In the genomic region with DNA sequence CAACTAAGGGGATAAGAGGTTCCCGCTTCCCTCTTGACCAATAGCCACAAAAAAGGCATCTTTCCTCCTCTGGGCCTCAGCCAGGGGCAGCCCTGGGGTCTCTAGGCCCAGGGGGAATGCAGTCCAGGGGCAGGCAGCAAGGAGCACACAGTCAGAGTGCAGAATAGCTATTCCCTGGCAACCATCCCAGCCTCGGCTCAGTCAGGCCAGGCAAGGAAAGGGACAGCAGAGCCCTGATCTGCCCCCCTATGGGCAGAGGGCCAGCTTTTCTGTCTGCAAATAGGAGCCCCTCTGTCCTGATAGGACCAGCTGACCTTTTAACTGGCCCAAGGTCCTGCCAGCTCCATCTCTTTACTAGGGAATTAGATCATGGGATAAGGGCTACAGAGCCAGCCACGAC, we compare ENCODE assay signal across 9 mouse cellular contexts.
DNase-seq lines count a peak whose midpoint lies in the region; ATAC-seq lines count a peak whose summit lies in the region.
"Had no signal": no experiment of that assay in that cellular context is flagged by ENCODE, and none has a peak within 500 bp of the region (broad histone marks: within the 10 kb centered on the region; RNA-seq: fewer than 3 reads in every experiment).

No protein-coding gene starts in this region.

- H3K27ac ChIP-seq in hindbrain, embryonic 14.5 days, result no peak overlapping the region
- H3K27ac ChIP-seq in hindbrain, embryonic 12.5 days, result no peak overlapping the region
- H3K27ac ChIP-seq: lung, embryonic 15.5 days had no signal

- DNase-seq in hindbrain, embryonic 14.5 days (ENCODE audit: low spot score), result no peak
- DNase-seq in cerebellum, adult 18-20 months, result peak; percentile 18 to 25
- DNase-seq in heart, adult 8-10 months (ENCODE audit: low spot score), result peak; percentile 63
- DNase-seq in layer of hippocampus, postnatal 14 days (ENCODE audit: low spot score in 2 of 2), result peak; percentile 43 to 55
- no peak for DNase-seq in thymus, postnatal 0 days (ENCODE audit: low spot score)
- no peak for DNase-seq in urinary bladder, postnatal 14 days (ENCODE audit: low spot score)
- no peak for DNase-seq in spleen, adult 12 weeks (ENCODE audit: low spot score)

- 0 out of 2 replicates have a peak, but pooled peaks cover 3% of the 10 kb centered on the region for H3K4me1 ChIP-seq in hindbrain, embryonic 14.5 days (replicated peaks; ENCODE audit: control insufficient read depth, insufficient read depth, low read length)
- H3K4me1 ChIP-seq in hindbrain, embryonic 12.5 days, result no peaks in the 10 kb centered on the region

- H3K4me3 ChIP-seq in hindbrain, embryonic 14.5 days (replicated peaks; ENCODE audit: low read length), result no peak overlapping the region
- no peak overlapping the region for H3K4me3 ChIP-seq in hindbrain, embryonic 12.5 days
- H3K4me3 ChIP-seq: lung, embryonic 15.5 days had no signal

- no peaks in the 10 kb centered on the region for H3K9me3 ChIP-seq in hindbrain, embryonic 14.5 days (ENCODE audit: control insufficient read depth, low read length)
- H3K9me3 ChIP-seq in hindbrain, embryonic 12.5 days (replicated peaks), result no peaks in the 10 kb centered on the region
- H3K9me3 ChIP-seq: lung, embryonic 15.5 days had no signal

- WGBS in hindbrain, embryonic 14.5 days, result 53% methylated on average over 3 of the region's 3 CpGs
- WGBS in hindbrain, embryonic 12.5 days, result 68% methylated on average over 3 of the region's 3 CpGs

- no peak overlapping the region for H3K9ac ChIP-seq in hindbrain, embryonic 14.5 days
- no peak overlapping the region for H3K9ac ChIP-seq in hindbrain, embryonic 12.5 days
- H3K9ac ChIP-seq: lung, embryonic 15.5 days had no signal

- no peak overlapping the region for H3K4me2 ChIP-seq in hindbrain, embryonic 14.5 days (replicated peaks)
- no peak overlapping the region for H3K4me2 ChIP-seq in hindbrain, embryonic 12.5 days (replicated peaks)
- H3K4me2 ChIP-seq: lung, embryonic 15.5 days had no signal

- peak; percentile 71; the same call in 1 of the 2 replicates for ATAC-seq in hindbrain, embryonic 14.5 days (ENCODE audit: low FRiP score)
- ATAC-seq in hindbrain, embryonic 12.5 days (ENCODE audit: low FRiP score), result no peak

- H3K27me3 ChIP-seq in hindbrain, embryonic 14.5 days (ENCODE audit: control insufficient read depth, insufficient read depth, low read length), result no peaks in the 10 kb centered on the region
- H3K27me3 ChIP-seq in hindbrain, embryonic 12.5 days, result no peaks in the 10 kb centered on the region
- H3K27me3 ChIP-seq: lung, embryonic 15.5 days had no signal

- no peaks in the 10 kb centered on the region for H3K36me3 ChIP-seq in hindbrain, embryonic 14.5 days (replicated peaks; ENCODE audit: control insufficient read depth, insufficient read depth)
- peaks cover 26% of the 10 kb centered on the region for H3K36me3 ChIP-seq in hindbrain, embryonic 12.5 days

Comparison
In these comparisons a context has a peak if more than half of its experiments do, and no peak if none do; other contexts are left out.
1. DNase-seq: peak in cerebellum, adult 18-20 months (2 of 2), heart, adult 8-10 months (single experiment) and layer of hippocampus, postnatal 14 days (2 of 2); none in hindbrain, embryonic 14.5 days (single experiment), thymus, postnatal 0 days (single experiment), urinary bladder, postnatal 14 days (single experiment) and spleen, adult 12 weeks (single experiment).